Mouse (Mus musculus) cerebellum, adult 11 months (tissue): ENCODE data around the gene Fam222b.
"Not testable (repeated sequence)": the region's sequence is repeated elsewhere in the genome, so short reads cannot be mapped to it uniquely, and the experiment has no call there.

Source experiments
- DNase-seq: peaks from one replicate; pipeline ENCODE4 v3.0.0; 2022

Fam222b gene

GRCm38 (mm10) chr11:78182961-78183844 lies 88.7 kb downstream of the Fam222b start, which contains the start of gene Rpl23a:
Rpl23a (minus strand) TSS chr11:78183584.
- DNase-seq, result peak; percentile 82

GRCm38 (mm10) chr11:78183884-78184514 lies 89.5 kb downstream of the Fam222b start:
- DNase-seq, result no peak

GRCm38 (mm10) chr11:78184702-78185101 lies 90.2 kb downstream of the Fam222b start:
- DNase-seq, result not testable (repeated sequence)

DNA sequence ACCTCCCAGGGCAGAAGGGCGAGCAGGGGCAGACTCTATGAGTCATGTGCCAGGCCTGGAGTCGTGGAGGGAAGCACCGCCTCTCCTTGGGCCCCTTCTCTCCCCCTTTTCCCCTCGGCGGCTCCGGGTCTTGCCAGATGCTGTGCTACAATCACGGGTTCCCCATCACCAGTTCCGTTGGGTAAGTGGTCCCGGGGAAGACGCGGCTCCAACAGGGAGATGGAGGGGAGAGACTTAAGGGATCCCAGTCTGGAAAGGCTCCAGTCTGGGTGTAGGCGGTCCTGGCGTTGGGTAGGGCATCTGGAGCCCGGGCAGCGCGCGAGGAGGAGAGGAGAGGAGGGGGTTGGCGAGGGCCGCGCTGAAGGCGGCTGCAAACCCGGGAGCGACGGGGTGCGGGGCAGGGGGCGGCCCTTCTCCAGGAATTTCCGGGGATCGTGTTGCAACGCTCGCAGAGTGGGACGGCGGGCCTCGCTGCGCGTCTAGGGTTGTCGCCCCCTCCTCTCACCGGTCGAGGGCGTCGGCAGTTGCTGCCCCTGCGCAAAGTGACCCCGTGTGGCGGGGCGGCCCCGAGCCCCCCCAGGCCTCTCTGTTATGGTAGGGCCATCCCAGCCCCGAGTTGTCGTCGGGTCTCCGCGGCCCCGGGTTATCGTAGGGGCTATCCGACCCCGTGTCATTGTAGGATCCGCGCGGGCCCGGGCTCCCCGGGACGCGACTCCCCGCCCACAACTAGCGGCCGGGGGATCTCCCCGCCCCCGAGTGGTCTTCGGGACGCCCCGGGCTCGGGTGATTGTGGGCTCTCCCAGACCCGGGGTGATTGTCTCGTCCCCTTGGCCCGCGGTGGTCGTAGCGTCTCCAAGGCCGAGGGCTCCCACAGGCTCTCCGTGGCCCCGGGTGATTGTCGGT lies 94.1 kb downstream of the Fam222b start, which contains the start of gene Rab34:
Rab34 (plus strand) TSS at position 100 of the 903 bp plus-strand sequence.
- DNase-seq, result no peak

GRCm38 (mm10) chr11:78189234-78190040 lies 95.0 kb downstream of the Fam222b start:
- DNase-seq, result no peak

DNA sequence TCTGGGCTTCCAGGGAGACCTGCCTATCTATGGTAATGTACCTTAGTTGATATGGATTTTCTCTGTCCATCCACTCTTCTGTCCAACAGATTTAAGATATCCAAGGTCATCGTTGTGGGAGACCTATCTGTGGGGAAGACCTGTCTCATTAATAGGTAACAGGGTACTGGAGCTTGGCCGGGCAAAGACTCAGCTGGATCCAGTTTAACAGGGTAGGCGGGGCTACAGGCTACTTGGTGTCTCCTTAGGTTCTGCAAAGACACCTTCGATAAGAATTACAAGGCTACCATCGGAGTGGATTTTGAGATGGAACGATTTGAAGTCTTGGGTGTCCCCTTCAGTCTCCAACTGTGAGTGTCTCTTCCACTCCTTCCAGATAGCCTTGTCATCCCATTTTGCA lies 95.6 kb downstream of the Fam222b start:
- DNase-seq, result no peak

- no peak for DNase-seq
Measured at GRCm38 (mm10) chr11:78193113-78193512, 98.7 kb downstream of the Fam222b start, which contains the start of gene Proca1. Proca1 (plus strand) TSS chr11:78193392.

DNA sequence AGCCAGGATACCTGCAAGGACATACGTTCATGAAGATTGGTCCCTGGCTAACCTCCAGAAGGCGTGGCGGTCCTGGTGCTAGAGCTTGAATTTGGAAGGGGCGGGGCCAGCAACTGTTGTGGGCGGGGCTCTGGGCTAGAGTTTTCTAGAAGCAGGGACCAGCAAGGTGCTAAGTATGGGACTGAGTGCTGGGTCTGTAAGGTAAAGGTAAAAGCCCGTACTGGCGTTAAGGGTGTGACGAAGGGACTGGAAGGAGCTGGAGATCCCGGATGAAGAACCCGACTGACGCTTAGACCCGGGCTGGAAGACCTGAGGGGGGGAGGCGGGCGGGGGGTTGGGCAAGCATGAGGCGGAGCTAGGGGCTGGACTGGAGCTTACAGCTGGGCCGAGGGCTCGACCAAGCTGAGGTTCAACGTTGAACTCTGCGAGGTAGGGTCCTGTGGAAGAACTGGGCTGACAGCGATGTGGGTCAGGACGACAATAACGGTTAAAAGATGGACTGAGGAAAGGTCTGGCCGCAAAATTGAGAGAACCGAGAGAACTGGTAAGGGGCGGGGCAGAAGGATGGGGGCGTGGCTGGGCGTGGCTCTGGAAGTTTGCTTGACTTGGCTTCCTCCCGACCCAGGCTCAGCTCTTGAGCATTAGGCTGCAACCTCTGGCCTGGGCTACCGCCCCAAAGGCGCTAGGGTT lies 100.1 kb downstream of the Fam222b start:
- no peak for DNase-seq

DNA sequence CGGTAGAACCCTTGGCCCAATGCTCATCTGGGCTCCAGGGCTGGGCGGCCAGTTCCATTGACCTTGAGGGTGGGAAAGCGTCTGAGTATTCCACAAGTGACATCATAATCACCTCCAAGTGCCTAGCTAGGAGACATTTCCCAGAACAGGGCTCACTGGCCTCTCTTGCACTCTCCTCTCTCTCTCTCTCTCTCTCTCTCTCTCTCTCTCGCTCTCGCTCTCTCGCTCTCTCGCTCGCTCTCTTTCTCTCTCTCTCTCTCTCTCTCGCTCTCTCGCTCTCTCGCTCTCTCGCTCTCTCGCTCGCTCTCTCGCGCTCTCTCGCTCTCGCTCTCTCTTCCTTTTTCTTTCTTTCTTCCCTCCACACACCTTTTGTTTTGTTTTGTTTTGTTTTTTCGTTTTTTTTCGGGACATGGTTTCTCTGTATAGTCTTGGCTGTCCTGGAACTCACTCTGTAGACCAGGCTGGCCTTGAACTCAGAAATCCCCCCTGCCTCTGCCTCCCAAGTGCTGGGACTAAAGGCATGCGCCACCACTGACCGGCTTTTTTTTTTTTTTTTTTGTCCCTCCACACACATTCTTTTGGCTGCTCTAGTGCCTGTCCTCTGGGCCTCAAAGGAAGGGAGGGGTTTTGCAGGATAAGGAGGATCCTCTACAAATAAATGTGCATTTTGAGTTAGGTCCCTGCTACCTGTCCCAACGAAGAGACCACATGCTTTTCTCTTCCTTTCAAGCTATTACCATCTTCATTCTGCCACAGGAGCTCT lies 100.8 kb downstream of the Fam222b start:
- DNase-seq, result no peak

DNA sequence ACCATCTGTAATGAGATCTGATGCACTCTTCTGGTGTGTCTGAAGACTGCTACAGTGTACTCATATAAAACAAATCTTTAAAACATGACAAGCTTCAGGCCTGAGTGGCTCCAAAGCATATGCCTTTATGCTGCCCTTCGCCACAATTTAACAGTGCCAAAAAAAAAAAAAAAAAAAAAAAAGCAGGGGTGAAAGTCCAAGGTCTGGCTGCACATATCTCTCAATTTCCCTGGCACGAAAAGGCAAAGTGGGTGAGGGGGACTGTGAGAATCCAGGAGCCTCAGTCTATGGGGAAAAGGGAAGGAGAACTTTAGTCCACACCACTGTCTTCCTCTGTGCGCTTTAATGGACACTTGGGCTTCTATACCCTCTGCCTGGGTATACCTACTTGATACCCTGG lies 107.9 kb downstream of the Fam222b start:
- DNase-seq, result no peak

DNA sequence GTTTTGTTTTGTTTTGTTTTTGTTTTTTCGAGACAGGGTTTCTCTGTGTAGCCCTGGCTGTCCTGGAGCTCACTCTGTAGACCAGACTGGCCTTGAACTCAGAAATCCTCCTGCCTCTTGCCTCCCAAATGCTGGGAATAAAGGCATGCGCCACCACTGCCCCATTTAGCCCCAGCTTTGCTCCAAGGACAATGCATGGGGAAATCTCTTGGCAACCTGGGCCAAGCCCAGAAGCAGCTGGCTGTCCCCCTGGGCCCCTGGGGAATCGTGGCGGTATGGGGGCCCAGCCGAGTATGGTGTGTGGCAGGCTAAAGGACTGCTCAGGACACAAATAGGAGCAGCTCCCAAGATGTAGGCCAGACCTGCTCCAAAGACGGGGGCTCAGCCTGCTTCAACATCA lies 109.8 kb downstream of the Fam222b start:
- no peak for DNase-seq

DNA sequence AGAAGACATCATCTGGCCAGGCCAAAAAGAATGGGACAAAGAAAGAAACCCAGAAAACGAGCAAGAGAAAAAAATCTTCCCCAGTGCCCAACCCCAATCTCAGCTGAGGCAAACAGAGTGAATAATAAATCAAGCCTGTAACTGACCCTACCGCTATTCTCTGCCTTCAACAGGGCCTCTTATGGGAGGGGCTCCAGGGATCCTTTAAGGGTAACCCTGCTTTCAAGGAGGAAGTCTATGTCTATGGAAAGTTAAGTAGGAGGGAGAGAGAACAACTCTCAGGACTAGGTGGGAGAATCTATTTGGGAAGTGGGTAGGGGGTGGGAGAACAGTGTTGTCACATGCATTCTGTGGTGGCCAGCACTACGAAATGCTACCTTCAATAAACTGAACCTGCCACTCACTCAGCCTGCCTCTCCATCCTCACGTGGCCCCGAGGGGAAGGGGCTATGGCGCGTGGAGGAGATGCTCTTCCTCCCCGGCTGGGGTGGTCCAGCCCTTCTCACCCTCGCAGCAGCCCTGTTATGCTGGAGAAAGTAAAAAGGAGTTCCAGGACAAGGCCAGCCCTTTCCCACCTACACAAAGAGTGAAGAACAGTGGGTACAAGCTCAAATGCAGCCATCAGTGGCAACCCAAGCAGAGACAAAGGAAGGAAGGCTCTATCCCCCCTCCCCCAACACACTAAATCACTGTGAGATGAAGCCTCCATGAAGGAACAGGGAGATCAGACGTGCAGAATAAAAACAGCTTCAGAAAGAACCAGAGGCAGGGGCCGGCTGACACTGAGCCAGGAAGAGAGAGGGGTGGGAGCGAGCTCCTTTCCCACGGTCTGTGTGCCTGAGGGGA lies 111.1 kb downstream of the Fam222b start:
- DNase-seq, result no peak
